Mouse (Mus musculus) hindbrain, embryonic 14.5 days (tissue): Measurements from ENCODE around the gene Wdr35. TPM values are rescaled to one million over a fixed set of nuclear protein-coding genes. Genes with fewer than 3 reads are reported as not detected.

Source experiments
- ATAC-seq: fragments of 200-750 bp; cut with Nextera tagmentation; 2 replicates; pipeline ENCODE4 v1.8.0; 2017; ENCODE audit warnings: moderate number of reproducible peaks, mild to moderate bottlenecking, moderate TSS enrichment, moderate library complexity; ENCODE audit not compliant: low FRiP score
- DNase-seq: peaks from one replicate; pipeline ENCODE4 v3.0.0-alpha.2; 2015; ENCODE audit warnings: low spot score
- H3K27ac ChIP-seq: fragments of 300-500 bp; sonication (generic); 2 replicates; pipeline ENCODE4 v1.5.1; 2014; ENCODE audit warnings: mild to moderate bottlenecking, moderate library complexity
- H3K27me3 ChIP-seq: fragments of 300-500 bp; sonication (generic); 2 replicates; pipeline ENCODE4 v1.6.1; 2014; ENCODE audit warnings: mild to moderate bottlenecking, low read length, mixed read lengths; ENCODE audit not compliant: control insufficient read depth, insufficient read depth
- H3K36me3 ChIP-seq: fragments of 300-500 bp; sonication (generic); replicated peaks from 2 replicates; pipeline ENCODE4 v1.6.1; 2014; ENCODE audit not compliant: control insufficient read depth, insufficient read depth
- H3K4me1 ChIP-seq: fragments of 300-500 bp; sonication (generic); replicated peaks from 2 replicates; pipeline ENCODE4 v1.6.1; 2014; ENCODE audit warnings: antibody characterized with exemption, low read length, mixed read lengths; ENCODE audit not compliant: control insufficient read depth, insufficient read depth
- H3K4me2 ChIP-seq: fragments of 300-500 bp; sonication (generic); replicated peaks from 2 replicates; pipeline ENCODE4 v1.6.1; 2014; ENCODE audit warnings: mild to moderate bottlenecking, moderate library complexity
- H3K4me3 ChIP-seq: fragments of 300-500 bp; sonication (generic); replicated peaks from 2 replicates; pipeline ENCODE4 v1.5.1; 2014; ENCODE audit warnings: mild to moderate bottlenecking, low read length
- H3K9ac ChIP-seq: fragments of 300-500 bp; sonication (generic); 2 replicates; pipeline ENCODE4 v1.6.1; 2014
- H3K9me3 ChIP-seq: fragments of 300-500 bp; sonication (generic); 2 replicates; pipeline ENCODE4 v1.6.1; 2016; ENCODE audit warnings: low read length; ENCODE audit not compliant: control insufficient read depth
- WGBS: fragments of 180-500 bp; shearing (Covaris S2); extraction: QIAGEN DNeasy Blood & Tissue Kit; methylation state at CpG from one replicate; pipeline ENCODE4 v1.1.7; 2014; 5-methylcytosine and 5-hydroxymethylcytosine counted together
- polyA plus RNA-seq: library from polyadenylated mRNA; unstranded; fragments of >200 nt; fragmentation: Nextera tagmentation; extraction: Ambion mirVana; gene quantifications from 2 replicates; pipeline ENCODE4 v1.2.1, GENCODE M21; 2014

Gene Wdr35
- polyA plus RNA-seq, 1 experiment from 2014 or later = 22.4 TPM

- 70% methylated on average over 7 of the region's 7 CpGs for WGBS
- Histone ChIP-seq H3K9ac (no peak overlapping the region), H3K27ac (no peak overlapping the region), H3K4me3 (no peak overlapping the region), H3K9me3 (no peaks in the 10 kb centered on the region), H3K4me2 (no peak overlapping the region), H3K27me3 (no peaks in the 10 kb centered on the region), H3K4me1 (no peaks in the 10 kb centered on the region), H3K36me3 (no peaks in the 10 kb centered on the region)
- DNase-seq (no peak), ATAC-seq (no peak)
Observed at GRCm38 (mm10) chr12:9040686-9041085, 67.0 kb downstream of the Wdr35 start.

GRCm38 (mm10) chr12:9042316-9042715, 68.6 kb downstream of the Wdr35 start:
- Histone ChIP-seq H3K4me1 (no peaks in the 10 kb centered on the region), H3K27ac (no peak overlapping the region), H3K27me3 (no peaks in the 10 kb centered on the region), H3K36me3 (no peaks in the 10 kb centered on the region), H3K9ac (no peak overlapping the region), H3K4me3 (no peak overlapping the region), H3K4me2 (no peak overlapping the region), H3K9me3 (no peaks in the 10 kb centered on the region)
- ATAC-seq = no peak
- WGBS = 75% methylated on average over 5 of the region's 5 CpGs
- DNase-seq = no peak

- DNase-seq (no peak), ATAC-seq (no peak)
- no peak overlapping the region for H3K4me2 ChIP-seq
- no peak overlapping the region for H3K4me3 ChIP-seq
- H3K27me3 ChIP-seq = no peaks in the 10 kb centered on the region
- no peaks in the 10 kb centered on the region for H3K9me3 ChIP-seq
- H3K27ac ChIP-seq = no peak overlapping the region
- H3K9ac ChIP-seq = no peak overlapping the region
- WGBS = 92% methylated on average over 3 of the region's 3 CpGs
- H3K36me3 ChIP-seq = no peaks in the 10 kb centered on the region
- no peaks in the 10 kb centered on the region for H3K4me1 ChIP-seq
Observed at GRCm38 (mm10) chr12:9042759-9043158, 69.1 kb downstream of the Wdr35 start.

GRCm38 (mm10) chr12:9044666-9045065, 71.0 kb downstream of the Wdr35 start:
- Histone ChIP-seq H3K4me3 (no peak overlapping the region), H3K27ac (no peak overlapping the region), H3K9ac (no peak overlapping the region), H3K36me3 (no peaks in the 10 kb centered on the region), H3K4me2 (no peak overlapping the region), H3K9me3 (no peaks in the 10 kb centered on the region), H3K27me3 (no peaks in the 10 kb centered on the region), H3K4me1 (no peaks in the 10 kb centered on the region)
- ATAC-seq = no peak
- no peak for DNase-seq
- WGBS = 94% methylated on average over 7 of the region's 7 CpGs

GRCm38 (mm10) chr12:9046674-9047073, 73.0 kb downstream of the Wdr35 start:
- ATAC-seq (no peak), DNase-seq (no peak)
- no peak overlapping the region for H3K4me2 ChIP-seq
- H3K9me3 ChIP-seq = no peaks in the 10 kb centered on the region
- H3K27me3 ChIP-seq = no peaks in the 10 kb centered on the region
- H3K4me1 ChIP-seq = no peaks in the 10 kb centered on the region
- H3K36me3 ChIP-seq = no peaks in the 10 kb centered on the region
- no peak overlapping the region for H3K9ac ChIP-seq
- H3K27ac ChIP-seq = no peak overlapping the region
- WGBS = 93% methylated on average over 4 of the region's 4 CpGs
- H3K4me3 ChIP-seq = no peak overlapping the region

GRCm38 (mm10) chr12:9048090-9048489, 74.4 kb downstream of the Wdr35 start:
- 80% methylated on average over 8 of the region's 8 CpGs for WGBS
- H3K36me3 ChIP-seq = no peaks in the 10 kb centered on the region

GRCm38 (mm10) chr12:9050824-9051223, 77.1 kb downstream of the Wdr35 start:
- Histone ChIP-seq H3K9me3 (no peaks in the 10 kb centered on the region), H3K9ac (no peak overlapping the region), H3K4me2 (no peak overlapping the region), H3K27me3 (no peaks in the 10 kb centered on the region), H3K36me3 (no peaks in the 10 kb centered on the region), H3K4me1 (no peaks in the 10 kb centered on the region), H3K4me3 (no peak overlapping the region), H3K27ac (no peak overlapping the region)
- DNase-seq (no peak), ATAC-seq (no peak)
- WGBS = 45% methylated on average over 6 of the region's 6 CpGs

More at GRCm38 (mm10) chr12:9048090-9048489, 74.4 kb downstream of the Wdr35 start:
- no peaks in the 10 kb centered on the region for H3K27me3 ChIP-seq
- H3K4me1 ChIP-seq = no peaks in the 10 kb centered on the region
- no peak overlapping the region for H3K27ac ChIP-seq
- DNase-seq (no peak), ATAC-seq (no peak)
- H3K9ac ChIP-seq = no peak overlapping the region
- H3K4me2 ChIP-seq = no peak overlapping the region
- H3K4me3 ChIP-seq = no peak overlapping the region
- H3K9me3 ChIP-seq = no peaks in the 10 kb centered on the region

- DNase-seq (peak; percentile 91), ATAC-seq (peak; percentile 88)
- Histone ChIP-seq H3K4me3 (no peak overlapping the region), H3K9ac (no peak overlapping the region), H3K4me2 (no peak overlapping the region), H3K4me1 (no peaks in the 10 kb centered on the region), H3K27ac (no peak overlapping the region), H3K36me3 (no peaks in the 10 kb centered on the region), H3K9me3 (no peaks in the 10 kb centered on the region), H3K27me3 (no peaks in the 10 kb centered on the region)
- 60% methylated on average over 8 of the region's 8 CpGs for WGBS
Observed at GRCm38 (mm10) chr12:9052075-9052829, 78.6 kb downstream of the Wdr35 start.

- DNase-seq (no peak), ATAC-seq (no peak)
- no peaks in the 10 kb centered on the region for H3K4me1 ChIP-seq
- H3K4me3 ChIP-seq = no peak overlapping the region
- no peak overlapping the region for H3K27ac ChIP-seq
- no peaks in the 10 kb centered on the region for H3K27me3 ChIP-seq
- 50% methylated on average over 7 of the region's 7 CpGs for WGBS
- no peak overlapping the region for H3K4me2 ChIP-seq
- H3K9ac ChIP-seq = no peak overlapping the region
- H3K9me3 ChIP-seq = no peaks in the 10 kb centered on the region
- no peaks in the 10 kb centered on the region for H3K36me3 ChIP-seq
Observed at GRCm38 (mm10) chr12:9053345-9053744, 79.7 kb downstream of the Wdr35 start.

GRCm38 (mm10) chr12:9054012-9054411, 80.3 kb downstream of the Wdr35 start:
- Histone ChIP-seq H3K27ac (no peak overlapping the region), H3K9ac (no peak overlapping the region), H3K36me3 (no peaks in the 10 kb centered on the region), H3K4me3 (no peak overlapping the region), H3K27me3 (no peaks in the 10 kb centered on the region), H3K9me3 (no peaks in the 10 kb centered on the region), H3K4me2 (no peak overlapping the region), H3K4me1 (no peaks in the 10 kb centered on the region)
- DNase-seq (no peak), ATAC-seq (no peak)
- WGBS = 64% methylated on average over 2 of the region's 2 CpGs
